Mouse (Mus musculus) C2C12 (cell line): ENCODE data around the gene Tmtc2.

Experiments used
- CTCF ChIP-seq: IDR thresholded peaks from one replicate; pipeline ENCODE4 v1.5.1; 2011; ENCODE audit not compliant: control insufficient read depth, insufficient read depth, insufficient read length
- MAX ChIP-seq: IDR thresholded peaks from one replicate; pipeline ENCODE4 v1.6.1; 2011; ENCODE audit warnings: mild to moderate bottlenecking, control low read depth
- MYOD1 ChIP-seq: IDR thresholded peaks from one replicate; pipeline ENCODE4 v1.6.1; 2011; ENCODE audit warnings: low read depth; ENCODE audit not compliant: control insufficient read depth, insufficient read length
- MYOG ChIP-seq: IDR thresholded peaks from one replicate; pipeline ENCODE4 v1.6.1; 2011; ENCODE audit not compliant: control insufficient read depth, insufficient read length; ENCODE audit errors: extremely low read depth
- USF1 ChIP-seq: IDR thresholded peaks from one replicate; pipeline ENCODE4 v1.6.1; 2011; ENCODE audit warnings: low read depth, mild to moderate bottlenecking, control low read depth, moderate library complexity

DNA sequence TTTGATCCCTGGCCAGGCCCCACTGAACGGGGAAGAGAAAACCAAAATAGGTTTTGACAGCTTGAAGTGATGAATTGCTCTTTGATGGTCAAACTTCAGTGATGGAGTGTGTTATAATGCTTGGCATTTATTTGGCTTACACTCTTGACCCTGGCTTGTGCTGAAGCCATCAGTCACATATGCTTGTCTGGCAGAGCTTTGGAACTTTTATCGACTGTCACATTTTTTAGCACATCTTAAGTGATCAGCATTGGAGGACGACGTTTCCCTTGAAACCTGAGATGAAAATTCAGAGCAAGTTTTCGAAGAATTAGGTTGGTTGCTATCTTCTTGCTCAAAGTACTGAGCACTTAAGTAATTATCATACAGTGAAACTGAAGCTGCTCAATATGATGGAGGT, 346.6 kb downstream of the Tmtc2 start:
- TF ChIP-seq CTCF (no peak), MAX (no peak), MYOG (no peak), MYOD1 (no peak), USF1 (no peak)
